Comparison of ENCODE assay signal across 13 mouse cellular contexts in the genomic region with DNA sequence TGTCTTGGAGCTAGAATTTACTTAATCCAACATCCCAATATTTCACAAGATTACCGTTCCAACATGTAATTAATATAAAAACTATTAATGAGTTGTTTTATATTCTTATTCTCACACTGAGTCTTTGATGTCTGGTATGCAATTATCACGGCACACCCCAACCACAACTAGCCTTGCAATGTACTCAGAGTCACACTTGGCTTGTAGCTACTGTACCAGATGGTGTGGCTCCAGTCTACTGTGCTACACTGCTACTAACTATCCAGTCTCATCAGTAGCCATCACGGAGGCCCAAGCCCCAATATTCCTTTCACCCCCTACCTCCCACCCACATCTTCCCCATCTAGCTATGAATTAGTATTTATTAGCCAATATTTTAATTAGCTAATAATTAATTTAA.
"Had no signal": no experiment of that assay in that cellular context is flagged by ENCODE, and none has a peak within 500 bp of the region (broad histone marks: within the 10 kb centered on the region; RNA-seq: fewer than 3 reads in every experiment).

No protein-coding gene starts in this region.

- ATAC-seq: lung, postnatal 0 days; midbrain, embryonic 13.5 days had no signal

- DNase-seq: kidney, adult 9 months; kidney, postnatal 14 days; left cerebral cortex, postnatal 4 days; lung, adult 2 months; lung, postnatal 36 days; right cerebral cortex, adult 18-20 months; right cerebral cortex, postnatal 25 days; thymus, postnatal 36 days had no signal

- H3K9me3 ChIP-seq: limb, embryonic 13.5 days; liver, embryonic 15.5 days; midbrain, embryonic 13.5 days; neural tube, embryonic 15.5 days had no signal

- H3K4me2 ChIP-seq: limb, embryonic 13.5 days; liver, embryonic 15.5 days; midbrain, embryonic 13.5 days; neural tube, embryonic 15.5 days had no signal

- H3K4me3 ChIP-seq: limb, embryonic 13.5 days; liver, embryonic 15.5 days; midbrain, embryonic 13.5 days; neural tube, embryonic 15.5 days had no signal

- H3K9ac ChIP-seq: limb, embryonic 13.5 days; liver, embryonic 15.5 days; midbrain, embryonic 13.5 days; neural tube, embryonic 15.5 days had no signal

- H3K36me3 ChIP-seq: limb, embryonic 13.5 days; liver, embryonic 15.5 days; midbrain, embryonic 13.5 days; neural tube, embryonic 15.5 days had no signal

- H3K27me3 ChIP-seq: limb, embryonic 13.5 days; liver, embryonic 15.5 days; midbrain, embryonic 13.5 days; neural tube, embryonic 15.5 days had no signal

- H3K27ac ChIP-seq: liver, embryonic 15.5 days had no signal
